Mouse (Mus musculus) kidney, adult 2 months (tissue): ENCODE data around the gene Purb.

Experiments used
- CTCF ChIP-seq: fragments of 200-500 bp; conservative IDR thresholded peaks from 2 replicates; pipeline ENCODE4 v1.5.1; 2011; ENCODE audit warnings: low read depth, mild to moderate bottlenecking, control low read depth, low read length, moderate library complexity, mixed read lengths; ENCODE audit not compliant: insufficient read depth, insufficient read length
- POLR2A ChIP-seq: fragments of 200-500 bp; IDR thresholded peaks from one replicate; pipeline ENCODE4 v1.6.1; 2011; ENCODE audit warnings: low read depth, low read length, control low read depth

- TF ChIP-seq POLR2A, result no peak
- TF ChIP-seq CTCF, result no peak
Observed at GRCm38 (mm10) chr11:6486916-6487315, 11.2 kb upstream of the Purb start.
